Mouse (Mus musculus) G1E (cell line): ENCODE results near the gene Gm5108.

Experiments
- CTCF ChIP-seq: IDR thresholded peaks from 2 replicates; pipeline ENCODE4 v1.5.1; 2012; ENCODE audit warnings: low read depth, low read length, inconsistent platforms, mixed read lengths
- GATA1 ChIP-seq: IDR thresholded peaks from 2 replicates; pipeline ENCODE4 v1.6.1; 2012; ENCODE audit warnings: borderline replicate concordance, low read length, inconsistent platforms, mixed read lengths
- GATA2 ChIP-seq: IDR thresholded peaks from 2 replicates; pipeline ENCODE4 v1.6.1; 2012; ENCODE audit warnings: low read depth, low read length, inconsistent platforms, borderline replicate concordance
- POLR2AphosphoS5 ChIP-seq: IDR thresholded peaks from 2 replicates; pipeline ENCODE4 v1.6.1; 2012; ENCODE audit warnings: low read depth, low read length, inconsistent platforms; ENCODE audit not compliant: insufficient replicate concordance
- TAL1 ChIP-seq: conservative IDR thresholded peaks from 2 replicates; pipeline ENCODE4 v1.6.1; 2012; ENCODE audit warnings: low read depth, low read length, inconsistent platforms, mixed read lengths

GRCm38 (mm10) chr5:68012618-68013017 is 71.1 kb downstream of the Gm5108 start:
- TF ChIP-seq CTCF (peak; percentile 90), GATA1 (no peak), TAL1 (no peak), POLR2AphosphoS5 (no peak), GATA2 (no peak)
